Mouse (Mus musculus) induced T-regulatory cell, adult 2 months (primary cell): ENCODE measurements around the gene Tfe3.
"Not testable (repeated sequence)": the region's sequence is repeated elsewhere in the genome, so short reads cannot be mapped to it uniquely, and the experiment has no call there.

ENCODE experiments used
- DNase-seq: peaks from one replicate; pipeline ENCODE4 v3.0.0-alpha.2; 2012; ENCODE audit warnings: low read depth

The Tfe3 gene

GRCm38 (mm10) chrX:7750432-7751116, 11.8 kb upstream of the Tfe3 start, which contains the start of gene Ccdc120:
Gene Ccdc120, minus strand, starts transcription at chrX:7750905.
- DNase-seq: peak; percentile 29

GRCm38 (mm10) chrX:7753627-7754026, 8.7 kb upstream of the Tfe3 start:
- peak; percentile 33 for DNase-seq

- DNase-seq: no peak
Measured at GRCm38 (mm10) chrX:7762921-7763197, 499 bp downstream of the Tfe3 start.

- DNase-seq: peak; percentile 56
Measured at GRCm38 (mm10) chrX:7763631-7764393, 1.5 kb downstream of the Tfe3 start.

GRCm38 (mm10) chrX:7764657-7765280, 2.4 kb downstream of the Tfe3 start:
- DNase-seq: no peak

GRCm38 (mm10) chrX:7765281-7765670, 2.9 kb downstream of the Tfe3 start:
- no peak for DNase-seq

- no peak for DNase-seq
Measured at GRCm38 (mm10) chrX:7765764-7766163, 3.4 kb downstream of the Tfe3 start.

- no peak for DNase-seq
Measured at GRCm38 (mm10) chrX:7769302-7770017, 7.1 kb downstream of the Tfe3 start.

GRCm38 (mm10) chrX:7772766-7773165, 10.4 kb downstream of the Tfe3 start:
- peak; percentile 41 for DNase-seq

GRCm38 (mm10) chrX:7775501-7776205, 13.3 kb downstream of the Tfe3 start:
- DNase-seq: no peak

GRCm38 (mm10) chrX:7776329-7777082, 14.1 kb downstream of the Tfe3 start:
- DNase-seq: peak; percentile 58

- DNase-seq: no peak
Measured at GRCm38 (mm10) chrX:7778450-7779244, 16.3 kb downstream of the Tfe3 start.

- DNase-seq: no peak
Measured at GRCm38 (mm10) chrX:7779294-7779693, 16.9 kb downstream of the Tfe3 start.

GRCm38 (mm10) chrX:7782603-7783092, 20.3 kb downstream of the Tfe3 start:
- no peak for DNase-seq

- peak; percentile 93 for DNase-seq
Measured at GRCm38 (mm10) chrX:7789542-7790136, 27.3 kb downstream of the Tfe3 start, which contains the start of gene Gripap1. Gene Gripap1, plus strand, starts transcription at chrX:7789765.

GRCm38 (mm10) chrX:7790309-7790708, 27.9 kb downstream of the Tfe3 start:
- DNase-seq: no peak

GRCm38 (mm10) chrX:7793361-7793760, 31.0 kb downstream of the Tfe3 start:
- DNase-seq: peak; percentile 51

- peak; percentile 40 for DNase-seq
Measured at GRCm38 (mm10) chrX:7795016-7795415, 32.7 kb downstream of the Tfe3 start.

GRCm38 (mm10) chrX:7797327-7797726, 35.0 kb downstream of the Tfe3 start:
- DNase-seq: no peak

- DNase-seq: not testable (repeated sequence)
Measured at GRCm38 (mm10) chrX:7802157-7802556, 39.8 kb downstream of the Tfe3 start.
